Mouse (Mus musculus) brain, embryonic 14.5 days (tissue): ENCODE results near the gene Slc13a5.

Source experiments
- CTCF ChIP-seq: fragments of 200-500 bp; IDR thresholded peaks from 2 replicates; pipeline ENCODE4 v1.5.1; 2012; ENCODE audit warnings: inconsistent platforms, mild to moderate bottlenecking, moderate library complexity, borderline replicate concordance; ENCODE audit not compliant: insufficient read depth, insufficient read length; ENCODE audit errors: extremely low read depth
- POLR2A ChIP-seq: fragments of 200-500 bp; IDR thresholded peaks from 2 replicates; pipeline ENCODE4 v1.6.1; 2012; ENCODE audit warnings: mild to moderate bottlenecking, inconsistent platforms, borderline replicate concordance; ENCODE audit not compliant: poor library complexity, insufficient read depth, insufficient read length, severe bottlenecking; ENCODE audit errors: extremely low read depth

- TF ChIP-seq CTCF, result no peak
- TF ChIP-seq POLR2A, result no peak
Measured at GRCm38 (mm10) chr11:72256441-72256840, 10.6 kb downstream of the Slc13a5 start.
